Mouse (Mus musculus) heart, embryonic 12.5 days (tissue): ENCODE measurements around the gene Iqck. TPM values are rescaled to one million over a fixed set of nuclear protein-coding genes. Genes with fewer than 3 reads are reported as not detected.

Source experiments
- ATAC-seq: fragments of 200-750 bp; cut with Nextera tagmentation; 2 replicates; pipeline ENCODE4 v1.8.0; 2017; ENCODE audit warnings: moderate TSS enrichment, moderate library complexity; ENCODE audit not compliant: insufficient number of reproducible peaks, low FRiP score
- H3K27ac ChIP-seq: fragments of 300-500 bp; sonication (generic); 2 replicates; pipeline ENCODE4 v1.5.1; 2016; ENCODE audit warnings: mild to moderate bottlenecking, moderate library complexity; ENCODE audit not compliant: poor library complexity, severe bottlenecking
- H3K27me3 ChIP-seq: fragments of 300-500 bp; sonication (generic); replicated peaks from 2 replicates; pipeline ENCODE4 v1.6.1; 2016; ENCODE audit warnings: mild to moderate bottlenecking, moderate library complexity
- H3K36me3 ChIP-seq: fragments of 300-500 bp; sonication (generic); 2 replicates; pipeline ENCODE4 v1.6.1; 2016; ENCODE audit warnings: mild to moderate bottlenecking, moderate library complexity
- H3K4me1 ChIP-seq: fragments of 300-500 bp; sonication (generic); replicated peaks from 2 replicates; pipeline ENCODE4 v1.6.1; 2016; ENCODE audit warnings: mild to moderate bottlenecking
- H3K4me2 ChIP-seq: fragments of 300-500 bp; sonication (generic); 2 replicates; pipeline ENCODE4 v1.6.1; 2016; ENCODE audit warnings: mild to moderate bottlenecking, moderate library complexity
- H3K4me3 ChIP-seq: fragments of 300-500 bp; sonication (generic); 2 replicates; pipeline ENCODE4 v1.5.1; 2016; ENCODE audit warnings: mild to moderate bottlenecking
- H3K9ac ChIP-seq: fragments of 300-500 bp; sonication (generic); 2 replicates; pipeline ENCODE4 v1.6.1; 2016; ENCODE audit warnings: mild to moderate bottlenecking, moderate library complexity
- H3K9me3 ChIP-seq: fragments of 300-500 bp; sonication (generic); replicated peaks from 2 replicates; pipeline ENCODE4 v1.6.1; 2016; ENCODE audit warnings: mild to moderate bottlenecking, moderate library complexity
- WGBS: fragments of 180-500 bp; shearing (Covaris S2); methylation state at CpG from one replicate; pipeline ENCODE4 v1.1.7; 2016; 5-methylcytosine and 5-hydroxymethylcytosine counted together
- polyA plus RNA-seq: library from polyadenylated mRNA; unstranded; fragments of >200 nt; fragmentation: Nextera tagmentation; extraction: Ambion mirVana; gene quantifications from 2 replicates; pipeline ENCODE4 v1.2.1, GENCODE M21; 2016

Gene Iqck
- polyA plus RNA-seq, 1 experiment from 2014 or later, result 1.5 TPM

- WGBS, result 75% methylated on average over 17 of the region's 17 CpGs
- Histone ChIP-seq H3K4me1 (peaks cover 19% of the 10 kb centered on the region), H3K4me2 (no peak overlapping the region), H3K27ac (no peak overlapping the region), H3K27me3 (no peaks in the 10 kb centered on the region), H3K9ac (no peak overlapping the region), H3K36me3 (no peaks in the 10 kb centered on the region), H3K9me3 (no peaks in the 10 kb centered on the region), H3K4me3 (no peak overlapping the region)
- no peak for ATAC-seq
These were observed 76.2 kb downstream of the Iqck start for GRCm38 (mm10) chr7:118931502-118932395.

GRCm38 (mm10) chr7:118935306-118935705, 79.8 kb downstream of the Iqck start:
- peaks cover 7% of the 10 kb centered on the region for H3K4me1 ChIP-seq
- no peak overlapping the region for H3K4me2 ChIP-seq
- H3K4me3 ChIP-seq, result no peak overlapping the region
- H3K9me3 ChIP-seq, result no peaks in the 10 kb centered on the region
- no peak for ATAC-seq
- no peak overlapping the region for H3K27ac ChIP-seq
- H3K27me3 ChIP-seq, result no peaks in the 10 kb centered on the region
- H3K9ac ChIP-seq, result no peak overlapping the region
- 23% methylated on average over 2 of the region's 2 CpGs for WGBS
- H3K36me3 ChIP-seq, result no peaks in the 10 kb centered on the region

- WGBS, result 37% methylated on average over 4 of the region's 4 CpGs
- no peak for ATAC-seq
These were observed 81.3 kb downstream of the Iqck start for GRCm38 (mm10) chr7:118936844-118937243.

GRCm38 (mm10) chr7:118937469-118938387, 82.2 kb downstream of the Iqck start:
- H3K9me3 ChIP-seq, result no peaks in the 10 kb centered on the region
- H3K4me3 ChIP-seq, result no peak overlapping the region
- peaks cover 4% of the 10 kb centered on the region; the same call in 1 of the 2 replicates for H3K4me1 ChIP-seq
- H3K4me2 ChIP-seq, result no peak overlapping the region
- WGBS, result 56% methylated on average over 11 of the region's 11 CpGs
- H3K9ac ChIP-seq, result no peak overlapping the region
- ATAC-seq, result no peak
- H3K27me3 ChIP-seq, result no peaks in the 10 kb centered on the region
- no peak overlapping the region for H3K27ac ChIP-seq
- H3K36me3 ChIP-seq, result no peaks in the 10 kb centered on the region

More at GRCm38 (mm10) chr7:118936844-118937243, 81.3 kb downstream of the Iqck start:
- Histone ChIP-seq H3K9me3 (no peaks in the 10 kb centered on the region), H3K4me3 (no peak overlapping the region), H3K4me1 (peaks cover 4% of the 10 kb centered on the region; the same call in 1 of the 2 replicates), H3K36me3 (no peaks in the 10 kb centered on the region), H3K27ac (no peak overlapping the region), H3K9ac (no peak overlapping the region), H3K4me2 (no peak overlapping the region), H3K27me3 (no peaks in the 10 kb centered on the region)

- no peak overlapping the region for H3K9ac ChIP-seq
- no peaks in the 10 kb centered on the region; the same call in 1 of the 2 replicates for H3K27me3 ChIP-seq
- H3K9me3 ChIP-seq, result no peaks in the 10 kb centered on the region
- H3K36me3 ChIP-seq, result no peaks in the 10 kb centered on the region
- peaks cover 8% of the 10 kb centered on the region; the same call in 1 of the 2 replicates for H3K4me1 ChIP-seq
- H3K4me2 ChIP-seq, result no peak overlapping the region
- no peak for ATAC-seq
- no peak overlapping the region for H3K4me3 ChIP-seq
- H3K27ac ChIP-seq, result no peak overlapping the region
- WGBS, result 75% methylated on average over 3 of the region's 3 CpGs
These were observed 86.7 kb downstream of the Iqck start for GRCm38 (mm10) chr7:118942297-118942696.

GRCm38 (mm10) chr7:118943170-118943569, 87.6 kb downstream of the Iqck start:
- Histone ChIP-seq H3K9ac (no peak overlapping the region), H3K4me1 (peaks cover 11% of the 10 kb centered on the region; the same call in 1 of the 2 replicates), H3K27ac (no peak overlapping the region), H3K9me3 (no peaks in the 10 kb centered on the region), H3K4me2 (no peak overlapping the region), H3K27me3 (no peaks in the 10 kb centered on the region; the same call in 1 of the 2 replicates), H3K4me3 (no peak overlapping the region), H3K36me3 (no peaks in the 10 kb centered on the region)
- ATAC-seq, result no peak
- WGBS, result 58% methylated on average over 7 of the region's 7 CpGs

- H3K9me3 ChIP-seq, result no peaks in the 10 kb centered on the region
- H3K9ac ChIP-seq, result no peak overlapping the region
- no peak overlapping the region for H3K4me2 ChIP-seq
- WGBS, result 18% methylated on average over 2 of the region's 2 CpGs
- no peak overlapping the region for H3K4me3 ChIP-seq
- H3K27ac ChIP-seq, result no peak overlapping the region
- H3K4me1 ChIP-seq, result peaks cover 14% of the 10 kb centered on the region
- H3K36me3 ChIP-seq, result no peaks in the 10 kb centered on the region
- no peaks in the 10 kb centered on the region; the same call in 1 of the 2 replicates for H3K27me3 ChIP-seq
- ATAC-seq, result no peak
These were observed 89.3 kb downstream of the Iqck start for GRCm38 (mm10) chr7:118944884-118945283.

GRCm38 (mm10) chr7:118947241-118947640, 91.7 kb downstream of the Iqck start:
- Histone ChIP-seq H3K4me1 (peaks cover 17% of the 10 kb centered on the region), H3K27ac (no peak overlapping the region), H3K9me3 (no peaks in the 10 kb centered on the region), H3K4me3 (no peak overlapping the region), H3K36me3 (no peaks in the 10 kb centered on the region), H3K9ac (no peak overlapping the region), H3K4me2 (no peak overlapping the region), H3K27me3 (no peaks in the 10 kb centered on the region; the same call in 1 of the 2 replicates)
- WGBS, result 59% methylated on average over 3 of the region's 3 CpGs
- ATAC-seq, result no peak

- H3K9ac ChIP-seq, result no peak overlapping the region
- H3K27ac ChIP-seq, result no peak overlapping the region
- ATAC-seq, result no peak
- H3K27me3 ChIP-seq, result no peaks in the 10 kb centered on the region; the same call in 1 of the 2 replicates
- 75% methylated on average over 2 of the region's 2 CpGs for WGBS
- no peaks in the 10 kb centered on the region for H3K9me3 ChIP-seq
- H3K36me3 ChIP-seq, result no peaks in the 10 kb centered on the region
- H3K4me2 ChIP-seq, result no peak overlapping the region
- peaks cover 22% of the 10 kb centered on the region for H3K4me1 ChIP-seq
- no peak overlapping the region for H3K4me3 ChIP-seq
These were observed 93.2 kb downstream of the Iqck start for GRCm38 (mm10) chr7:118948677-118949282.

- Histone ChIP-seq H3K36me3 (no peaks in the 10 kb centered on the region), H3K4me2 (no peak overlapping the region), H3K4me3 (no peak overlapping the region), H3K27ac (no peak overlapping the region), H3K27me3 (no peaks in the 10 kb centered on the region), H3K4me1 (peaks cover 21% of the 10 kb centered on the region), H3K9ac (no peak overlapping the region), H3K9me3 (no peaks in the 10 kb centered on the region)
- WGBS, result 42% methylated on average over 7 of the region's 7 CpGs
- no peak for ATAC-seq
These were observed 94.2 kb downstream of the Iqck start for GRCm38 (mm10) chr7:118949749-118950148.
